Mouse (Mus musculus): ENCODE data around the gene Ccdc122.

- TF ChIP-seq CTCF (IDR thresholded peaks at IDR 0.05; ENCODE audit: low read depth, low read length) (no peak), POLR2A (IDR thresholded peaks at IDR 0.05; ENCODE audit: extremely low read depth, insufficient read depth, low read length) (no peak)
These were observed 63.7 kb downstream of the Ccdc122 start for GRCm38 (mm10) chr14:77100285-77100684.

All from liver, adult 2 months (tissue).